In the genomic region with DNA sequence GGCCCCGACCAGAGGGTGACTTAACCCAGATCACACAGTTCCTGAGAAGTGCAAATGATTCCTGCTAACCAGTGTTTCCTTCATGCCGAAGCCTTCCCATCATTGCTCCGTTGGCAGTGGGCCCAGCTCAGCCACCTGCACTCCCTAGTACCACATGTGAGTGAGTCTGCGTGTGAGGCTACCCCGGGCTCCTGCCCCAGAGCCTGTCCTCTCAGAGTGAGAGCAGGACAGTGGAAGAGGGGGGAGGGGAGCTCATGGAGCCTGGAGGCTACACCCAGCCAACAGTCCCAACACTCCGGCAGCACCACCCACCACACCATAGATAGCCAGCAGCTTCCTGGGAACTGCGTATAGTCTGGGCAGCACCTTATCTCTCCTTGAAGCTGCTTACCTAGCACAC, we compare ENCODE assay signal across 9 mouse cellular contexts. TPM values are rescaled to one million over a fixed set of nuclear protein-coding genes. Genes with fewer than 3 reads are reported as not detected.
DNase-seq lines count a peak whose midpoint lies in the region; ATAC-seq and TF ChIP-seq lines count a peak whose summit lies in the region.
"Had no signal": no experiment of that assay in that cellular context is flagged by ENCODE, and none has a peak within 500 bp of the region (broad histone marks: within the 10 kb centered on the region; RNA-seq: fewer than 3 reads in every experiment).

No protein-coding gene starts in this region.

- no peaks in the 10 kb centered on the region for H3K36me3 ChIP-seq in liver, postnatal 0 days (replicated peaks; ENCODE audit: insufficient read depth, low read length)

- WGBS in liver, postnatal 0 days (ENCODE audit: insufficient replicate concordance): 70% methylated on average over 7 of the region's 7 CpGs

- no peak for TF ChIP-seq EP300 in liver, postnatal 0 days (IDR thresholded peaks at IDR 0.05; ENCODE audit: low read depth)

- ATAC-seq in liver, postnatal 0 days: no peak

- H3K27me3 ChIP-seq in liver, postnatal 0 days (ENCODE audit: insufficient read depth, low read length): no peaks in the 10 kb centered on the region

- H3K27ac ChIP-seq in liver, postnatal 0 days (ENCODE audit: low read depth): no peak overlapping the region

- no peaks in the 10 kb centered on the region for H3K4me1 ChIP-seq in liver, postnatal 0 days (ENCODE audit: insufficient read depth)

- no peaks in the 10 kb centered on the region for H3K9me3 ChIP-seq in liver, postnatal 0 days (ENCODE audit: low read length)

- no peak for TF ChIP-seq CTCF in liver, postnatal 0 days (IDR thresholded peaks at IDR 0.05; ENCODE audit: low read depth)

- H3K9ac ChIP-seq in liver, postnatal 0 days (replicated peaks): no peak overlapping the region

- H3K4me2 ChIP-seq in liver, postnatal 0 days (ENCODE audit: low read depth, low read length): no peak overlapping the region

- peak; percentile 50 for DNase-seq in kidney, postnatal 10 days
- no peak for DNase-seq in kidney, postnatal 14 days
- peak; percentile 85 for DNase-seq in brain, adult 2 months (ENCODE audit: low read depth, low spot score)
- DNase-seq in cerebellum, postnatal 10 days: peak; percentile 92
- peak; percentile 78 for DNase-seq in left cerebral cortex, postnatal 4 days
- no peak for DNase-seq in liver, postnatal 0 days
- no peak for DNase-seq in gastrocnemius, postnatal 14 days
- no peak for DNase-seq in adrenal gland, postnatal 10 days

- intact Hi-C loops in left cerebral cortex, postnatal 4 days (cut with DNase I): no loop called here
- intact Hi-C loops in gastrocnemius, postnatal 14 days (cut with DNase I; ENCODE audit: low total_unique reads): no loop called here

- no peak overlapping the region for H3K4me3 ChIP-seq in liver, postnatal 0 days (ENCODE audit: low read depth, low read length)

RNA-seq across cellular contexts. Expression of a gene that starts 35.5 kb away (rescaled TPM):
- 1 to 10 TPM; 1.9 to 2.0 TPM for total RNA-seq in left cerebral cortex, postnatal 4 days (2021)
- 1.6 TPM in 2 replicates for polyA plus RNA-seq in liver, postnatal 0 days (2015; fragmentation: Nextera tagmentation; extraction: Ambion mirVana)
- 1 to 10 TPM in 1 of 2 experiments, under 1 TPM in 1; 0.40 to 1.5 TPM for total RNA-seq in gastrocnemius, postnatal 14 days (2021)
- 1 to 10 TPM; 2.1 to 2.6 TPM for total RNA-seq in adrenal gland, postnatal 10 days (2021)

RNA-seq across cellular contexts. Expression of a gene that starts 38.6 kb away (rescaled TPM):
- not detected for total RNA-seq in left cerebral cortex, postnatal 4 days (2021)
- not detected in 2 replicates for polyA plus RNA-seq in liver, postnatal 0 days (2015; fragmentation: Nextera tagmentation; extraction: Ambion mirVana)
- not detected for total RNA-seq in gastrocnemius, postnatal 14 days (2021)
- not detected for total RNA-seq in adrenal gland, postnatal 10 days (2021)
- polyA plus RNA-seq: neural tube, embryonic 11.5 days had no signal

RNA-seq across cellular contexts. Expression of a gene that starts 40.9 kb away (rescaled TPM):
- total RNA-seq in left cerebral cortex, postnatal 4 days (2021): not detected
- polyA plus RNA-seq in liver, postnatal 0 days (2015; fragmentation: Nextera tagmentation; extraction: Ambion mirVana): not detected in 2 replicates
- total RNA-seq in gastrocnemius, postnatal 14 days (2021): not detected
- total RNA-seq in adrenal gland, postnatal 10 days (2021): not detected
- polyA plus RNA-seq: neural tube, embryonic 11.5 days had no signal

RNA-seq across cellular contexts. Expression of a gene that starts 46.1 kb away (rescaled TPM):
- not detected for total RNA-seq in left cerebral cortex, postnatal 4 days (2021)
- polyA plus RNA-seq in liver, postnatal 0 days (2015; fragmentation: Nextera tagmentation; extraction: Ambion mirVana): not detected in 2 replicates
- not detected for total RNA-seq in gastrocnemius, postnatal 14 days (2021)
- total RNA-seq in adrenal gland, postnatal 10 days (2021): not detected
- polyA plus RNA-seq: neural tube, embryonic 11.5 days had no signal

RNA-seq across cellular contexts. Expression of a gene that starts 55.8 kb away (rescaled TPM):
- total RNA-seq in left cerebral cortex, postnatal 4 days (2021): not detected
- not detected in 2 replicates for polyA plus RNA-seq in liver, postnatal 0 days (2015; fragmentation: Nextera tagmentation; extraction: Ambion mirVana)
- total RNA-seq in gastrocnemius, postnatal 14 days (2021): not detected
- total RNA-seq in adrenal gland, postnatal 10 days (2021): not detected
- polyA plus RNA-seq: neural tube, embryonic 11.5 days had no signal

Comparison
In these comparisons a context has a peak if more than half of its experiments do, and no peak if none do; other contexts are left out.
1. DNase-seq: peak in kidney, postnatal 10 days (single experiment), brain, adult 2 months (single experiment), cerebellum, postnatal 10 days (2 of 2) and left cerebral cortex, postnatal 4 days (single experiment); none in kidney, postnatal 14 days (single experiment), liver, postnatal 0 days (single experiment), gastrocnemius, postnatal 14 days (single experiment) and adrenal gland, postnatal 10 days (single experiment).